Mouse (Mus musculus): Measurements from ENCODE around the gene Ncan.

- TF ChIP-seq CTCF (conservative IDR thresholded peaks at IDR 0.05; ENCODE audit: low read length) = no peak
- no peak for TF ChIP-seq POU5F1 (IDR thresholded peaks at IDR 0.05; ENCODE audit: borderline replicate concordance, low read length)
Observed at GRCm38 (mm10) chr8:70134086-70134485, 13.4 kb upstream of the Ncan start.

Measured in E14TG2a.4 (cell line).